Mouse (Mus musculus): ENCODE measurements around the gene Trmt2a. TPM values are rescaled to one million over a fixed set of nuclear protein-coding genes. Genes with fewer than 3 reads are reported as not detected.

The Trmt2a gene
- total RNA-seq (2021) = 10 to 100 TPM; 42.1 to 50.2 TPM
- long read RNA-seq, experiment 1, transcript Trmt2a-203 (12 exons, 2,367 nt) = major isoform, 11 of 33 reads
- long read RNA-seq, experiment 1, partial matches to known transcripts = 2 of 33 reads
- long read RNA-seq, experiment 1, other reads (novel, unspliced or antisense) = 18 of 33 reads
- long read RNA-seq, experiment 2, transcript Trmt2a-203 (12 exons, 2,367 nt) = major isoform, 19 of 43 reads
- long read RNA-seq, experiment 2, partial matches to known transcripts = 2 of 43 reads
- long read RNA-seq, experiment 2, other reads (novel, unspliced or antisense) = 18 of 43 reads

DNA sequence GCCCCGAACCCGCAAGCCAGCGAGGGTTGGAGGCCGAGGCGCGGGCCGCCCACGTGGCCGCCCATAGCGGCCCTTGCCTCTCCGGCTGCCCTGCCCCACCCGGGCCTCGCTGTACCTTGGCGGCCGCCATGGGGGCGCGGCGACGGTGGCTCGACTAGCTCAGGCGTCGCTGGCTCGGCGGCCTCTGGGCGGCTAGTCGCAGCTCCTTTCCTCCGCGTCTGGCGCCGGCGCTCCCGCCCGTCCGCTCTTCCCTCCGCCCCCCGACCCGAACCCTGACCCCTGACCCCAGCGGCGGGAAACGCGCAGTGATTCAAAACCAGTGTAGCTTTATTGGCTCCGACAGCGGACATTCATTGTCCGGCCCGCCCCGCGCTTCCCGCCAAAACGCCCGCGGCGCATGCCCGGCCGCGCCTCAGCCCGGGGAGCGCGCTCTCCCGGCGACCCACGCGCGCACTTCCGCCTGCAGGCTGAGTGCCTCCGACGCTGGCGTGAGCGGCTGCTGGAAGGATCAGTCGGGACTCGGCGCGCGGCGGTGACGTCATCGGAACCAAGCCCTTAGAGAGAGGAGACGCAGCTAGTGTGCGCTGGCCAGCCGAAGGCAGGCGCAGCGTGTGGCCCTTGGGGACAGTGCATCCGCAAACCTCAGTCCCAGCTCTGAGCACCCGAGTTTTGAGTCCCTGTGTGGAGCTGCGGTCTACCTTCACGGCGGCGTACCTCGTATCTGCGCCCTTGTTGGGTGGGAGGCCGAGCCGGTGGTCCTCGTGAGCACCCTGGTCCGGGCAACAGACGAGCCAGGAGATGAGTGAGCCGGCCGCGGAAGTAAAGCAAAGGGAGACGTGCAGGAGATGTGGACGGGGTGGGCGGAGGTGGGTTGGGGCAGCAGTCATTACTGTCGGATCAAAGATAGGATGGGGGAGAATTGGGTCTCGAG is at the start of gene Trmt2a, which contains the start of gene Ranbp1:
TSS of gene Trmt2a (plus strand) at position 247 of the 931 bp plus-strand sequence.
TSS of gene Ranbp1 (minus strand) at position 300 of the 931 bp plus-strand sequence.
- intact Hi-C loops (cut with DNase I) = no loop called here
- peak; percentile 98 to 99 for DNase-seq (ENCODE audit: low spot score in 2 of 2)

DNA sequence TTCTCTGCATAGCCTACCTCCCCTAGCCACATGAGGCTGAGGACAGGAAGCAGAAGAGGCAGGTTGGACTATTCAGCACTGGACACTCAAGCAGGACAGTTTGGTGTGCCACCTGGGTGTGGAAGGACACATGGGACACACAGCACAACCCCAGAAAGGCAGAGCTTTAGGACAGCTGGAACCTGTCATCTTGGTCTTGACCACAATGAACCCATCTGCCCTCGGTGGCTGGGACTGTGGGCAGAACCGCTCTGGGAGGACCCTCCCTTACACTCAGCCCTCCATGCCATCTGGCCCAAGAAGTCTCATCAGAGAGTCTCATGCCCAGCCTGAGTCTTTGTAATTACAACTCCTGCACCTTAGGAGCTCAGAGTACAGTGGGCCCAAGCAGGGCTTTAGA is 48.4 kb upstream of the Trmt2a start:
- no peak for DNase-seq (ENCODE audit: low spot score in 2 of 2)
- intact Hi-C loops (cut with DNase I) = no loop called here

DNA sequence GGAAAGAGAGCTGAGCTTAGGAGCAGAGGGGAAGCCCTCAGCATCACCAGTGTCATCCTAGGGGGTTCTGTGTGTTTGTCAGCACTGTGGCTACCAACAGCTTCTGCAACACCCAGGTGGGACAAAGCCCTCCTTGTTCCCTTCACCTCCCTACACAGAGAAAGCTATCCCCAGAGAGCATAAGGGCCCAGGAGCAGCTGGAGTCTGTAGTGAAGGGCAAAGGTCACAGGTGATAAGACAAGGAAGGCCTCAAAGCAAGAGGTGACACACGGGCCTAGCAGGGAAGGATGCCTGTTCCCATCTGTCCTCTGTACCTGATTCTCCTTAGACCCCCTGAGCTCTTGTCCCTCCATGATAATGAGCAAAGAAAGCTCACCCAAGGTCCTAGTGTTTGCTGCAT is 46.9 kb upstream of the Trmt2a start:
- intact Hi-C loops (cut with DNase I) = no loop called here
- no peak for DNase-seq (ENCODE audit: low spot score in 2 of 2)

DNA sequence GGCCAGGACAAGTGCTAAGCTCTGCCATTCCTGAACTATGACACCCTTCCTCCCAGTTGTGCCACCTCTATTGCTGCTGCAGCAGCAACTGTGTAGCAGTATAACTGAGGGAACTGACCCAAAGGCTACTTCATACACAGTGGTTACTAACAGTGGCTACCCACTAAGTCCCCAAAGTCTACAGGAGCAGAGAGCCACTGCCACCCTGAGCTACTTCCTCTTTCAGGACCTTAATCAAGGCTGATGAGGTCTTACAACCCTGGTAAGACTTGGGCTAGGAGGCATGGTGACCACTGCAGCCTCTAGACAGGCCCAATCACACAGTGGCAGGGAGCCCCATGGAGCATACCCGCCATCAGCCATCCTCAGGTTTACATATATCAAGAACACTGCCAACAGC is 46.4 kb upstream of the Trmt2a start:
- intact Hi-C loops (cut with DNase I) = no loop called here

DNA sequence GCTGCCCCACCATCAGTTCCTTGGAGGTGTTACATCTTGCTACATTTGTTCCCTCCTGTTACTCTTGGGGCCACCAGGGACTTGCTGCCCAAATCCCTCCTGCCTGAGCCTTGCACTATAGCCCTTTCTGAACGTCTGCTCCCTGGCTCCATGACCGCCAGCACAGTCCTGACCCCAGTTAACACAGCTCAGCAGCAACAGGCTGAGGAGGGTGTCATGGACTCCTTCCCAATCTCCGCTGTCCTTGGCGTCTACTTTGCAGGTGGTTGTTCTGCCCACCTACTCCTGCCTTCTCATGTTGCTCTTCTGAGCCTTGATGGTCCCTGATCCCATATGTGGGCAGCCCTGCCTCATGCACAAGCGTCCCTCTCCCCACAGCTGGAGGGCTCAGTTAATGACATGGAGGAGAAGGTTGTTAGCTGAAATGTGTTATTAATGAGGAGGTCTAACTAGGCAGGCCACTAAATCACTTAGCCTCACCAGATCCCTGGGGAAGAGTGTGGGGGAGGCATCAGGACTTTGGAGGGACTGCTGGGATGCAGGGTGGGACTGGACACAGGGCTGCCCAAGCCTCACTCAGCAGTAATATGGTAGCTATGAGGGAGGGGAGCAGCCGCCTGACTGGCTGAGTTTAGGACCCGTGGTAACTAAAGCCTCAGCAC is 44.9 kb upstream of the Trmt2a start:
- intact Hi-C loops (cut with DNase I) = no loop called here
- no peak for DNase-seq (ENCODE audit: low spot score in 2 of 2)

More for the DNA sequence above, 46.4 kb upstream of the Trmt2a start:
- DNase-seq (ENCODE audit: low spot score in 2 of 2) = no peak

DNA sequence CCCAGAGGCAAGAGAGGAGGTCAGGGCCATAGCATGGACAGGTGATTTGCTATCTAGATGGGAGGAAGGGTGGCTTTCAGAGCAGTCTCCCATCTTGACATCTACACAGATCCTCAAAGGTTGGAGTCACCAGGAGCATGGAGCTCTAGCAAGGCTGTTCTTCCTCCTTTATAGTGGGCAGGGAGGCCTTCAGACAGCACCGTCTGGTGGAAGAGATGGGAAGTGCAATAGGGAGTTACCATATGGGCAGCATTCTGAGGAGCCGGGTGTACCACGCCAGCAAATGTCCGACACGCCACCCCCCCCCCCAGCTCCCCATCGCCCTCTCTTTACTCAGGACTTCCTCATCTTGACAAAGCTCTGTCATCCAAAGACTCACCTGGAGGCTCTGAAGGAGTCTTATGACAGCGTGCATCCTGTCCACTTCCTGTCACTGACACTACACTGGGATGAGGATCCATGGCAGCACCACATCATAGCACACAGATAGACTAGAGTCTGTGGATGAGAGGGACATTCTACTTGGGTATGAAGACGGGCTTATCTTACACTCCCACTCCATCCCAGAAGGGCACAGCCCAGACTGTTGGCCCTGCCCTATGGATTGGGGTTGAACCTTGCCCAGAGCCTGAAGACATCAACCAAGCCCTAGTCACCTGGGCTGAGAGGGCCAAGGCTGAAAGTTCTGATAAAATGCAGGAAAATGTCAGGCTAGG is 37.6 kb upstream of the Trmt2a start:
- intact Hi-C loops (cut with DNase I) = loop anchor here (2.0 to 10.0 kb wide), 4 partner anchors 34 to 286 kb away; partner anchors contain the start of genes Dgcr6, Rtn4r and Slc25a1
- peak; percentile 83 to 87 for DNase-seq (ENCODE audit: low spot score in 2 of 2)

DNA sequence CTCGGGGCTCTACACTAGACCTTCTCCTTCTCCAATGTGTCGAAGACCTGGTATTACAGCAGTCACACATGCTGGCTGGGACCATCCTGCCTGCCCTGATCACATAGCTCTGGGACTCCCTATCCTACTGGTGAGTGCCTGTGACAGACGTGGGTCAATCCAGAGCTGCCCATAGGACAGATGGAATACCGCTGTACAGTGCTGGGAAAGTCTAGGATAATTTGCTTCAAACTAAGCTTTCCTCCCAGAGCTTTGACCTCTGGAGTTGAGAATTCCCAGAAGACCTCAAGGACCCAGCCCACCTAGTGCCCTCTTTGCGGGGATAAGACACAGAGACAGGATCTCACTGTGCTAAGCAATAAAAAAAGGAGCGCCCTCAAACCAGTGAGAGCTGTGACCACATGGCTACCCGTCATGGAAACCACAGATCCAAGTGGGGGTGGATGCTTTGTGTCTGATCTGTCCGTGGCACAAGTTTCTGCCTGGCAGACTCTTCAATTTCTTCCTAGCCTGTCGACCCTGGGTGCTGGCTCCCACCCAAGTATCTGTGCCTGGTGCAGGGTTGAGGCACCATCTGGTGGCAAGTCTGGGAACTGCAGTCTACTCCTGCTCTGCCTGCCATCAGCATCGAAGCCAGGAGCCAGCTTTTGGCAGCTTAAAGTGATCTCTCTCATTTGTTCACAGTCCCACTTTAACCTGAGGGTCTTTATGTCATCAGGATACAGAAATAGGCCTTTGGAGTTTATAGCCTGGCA is 36.9 kb upstream of the Trmt2a start:
- peak; percentile 96 to 97 for DNase-seq (ENCODE audit: low spot score in 2 of 2)
- intact Hi-C loops (cut with DNase I) = loop anchor here (1.0 to 10.0 kb wide), 5 partner anchors 34 to 287 kb away; partner anchors contain the start of genes Dgcr6, Rtn4r and Slc25a1

DNA sequence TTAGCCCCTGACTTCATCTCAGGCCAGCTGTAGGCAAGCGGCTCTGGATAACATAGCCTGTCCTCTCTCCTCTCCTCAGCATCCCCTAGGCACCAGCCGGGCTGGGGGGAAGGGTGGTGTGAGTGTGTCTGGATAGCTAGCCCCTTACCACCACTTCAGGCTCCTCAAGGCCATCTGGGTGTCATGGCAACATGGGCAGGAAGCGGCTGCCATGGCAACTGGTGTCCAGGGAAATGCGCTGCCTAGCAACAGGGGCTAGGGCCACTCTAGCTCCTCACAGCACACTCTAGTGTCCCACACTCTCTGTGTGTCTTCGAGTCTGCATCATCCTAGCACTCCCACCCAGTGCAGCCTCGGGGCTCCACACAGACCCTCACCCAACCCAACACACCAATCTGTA is 34.8 kb upstream of the Trmt2a start:
- DNase-seq (ENCODE audit: low spot score in 2 of 2) = peak; percentile 84 to 94
- intact Hi-C loops (cut with DNase I) = loop anchor here (5.0 to 10.0 kb wide), 2 partner anchors 36 to 289 kb away; partner anchors contain the start of gene Slc25a1

DNA sequence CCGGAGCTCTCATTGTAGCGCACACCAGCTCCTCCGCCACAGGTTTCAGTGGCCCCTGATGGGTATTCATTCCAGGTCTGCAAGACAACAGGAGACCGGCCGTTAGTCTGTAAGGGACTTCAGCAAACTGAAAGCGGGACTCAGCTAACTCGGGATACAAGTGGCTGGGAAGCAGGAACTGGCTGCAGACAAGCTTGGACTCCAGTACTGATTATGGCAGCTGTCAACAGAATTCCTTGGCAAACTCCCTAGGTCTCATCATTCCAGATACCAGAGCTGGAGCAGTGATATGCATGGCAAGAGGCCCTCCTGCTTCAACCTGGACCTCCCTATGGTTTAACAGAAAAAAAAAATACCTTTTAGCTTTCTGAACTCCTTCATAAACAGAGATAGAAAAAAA is 33.6 kb upstream of the Trmt2a start:
- intact Hi-C loops (cut with DNase I) = loop anchor here (5.0 to 10.0 kb wide), 2 partner anchors 38 to 290 kb away; partner anchors contain the start of gene Slc25a1
- DNase-seq (ENCODE audit: low spot score in 2 of 2) = no peak

DNA sequence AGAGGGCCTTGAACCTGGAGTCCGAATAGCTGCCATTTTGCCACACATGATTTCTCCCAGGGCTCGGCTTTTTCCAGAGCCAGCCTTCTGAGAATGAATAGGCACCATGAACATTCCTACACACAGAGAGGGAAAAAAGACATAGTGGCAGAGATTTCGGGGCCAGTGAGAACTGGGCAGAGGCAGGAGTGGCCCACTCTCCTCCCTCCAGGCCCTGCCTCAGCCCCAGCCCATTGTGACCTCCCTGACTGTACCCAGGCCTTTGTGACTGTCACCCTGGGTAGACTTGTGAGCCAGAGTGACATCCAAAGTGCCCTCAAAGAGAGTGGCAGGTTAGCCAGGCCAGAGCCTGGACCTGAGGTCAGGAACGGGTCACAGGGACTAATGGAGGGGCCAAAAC is 30.9 kb upstream of the Trmt2a start, which contains the start of gene Ccdc188:
TSS of gene Ccdc188 (plus strand) at position 301 of the 400 bp plus-strand sequence.
- no peak for DNase-seq (ENCODE audit: low spot score in 2 of 2)
- intact Hi-C loops (cut with DNase I) = loop anchor here (10.0 kb wide), 1 partner anchor 293 kb away; the partner anchor contains the start of gene Slc25a1

DNA sequence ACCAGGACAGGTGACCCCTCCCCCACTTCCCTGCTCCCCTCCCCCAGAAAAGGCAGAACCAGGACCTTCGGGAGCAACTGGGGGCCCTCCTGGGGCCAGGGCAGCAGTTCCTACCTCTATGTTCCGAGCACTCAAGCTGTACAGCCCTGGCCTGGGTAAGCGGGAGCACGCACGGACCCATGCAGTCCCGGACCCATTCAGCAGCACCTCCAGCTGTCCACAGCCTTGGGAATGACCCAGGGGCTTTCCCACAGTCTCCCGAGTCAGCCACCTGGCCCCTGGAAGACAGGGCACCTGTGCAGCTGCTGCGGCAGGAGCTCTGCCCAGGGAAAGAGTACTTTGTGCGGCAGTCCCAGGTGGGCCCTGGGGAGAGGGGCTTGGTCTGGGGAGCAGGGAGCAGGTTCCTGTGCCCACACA is 29.9 kb upstream of the Trmt2a start:
- no peak for DNase-seq (ENCODE audit: low spot score in 2 of 2)
- intact Hi-C loops (cut with DNase I) = loop anchor here (10.0 kb wide), 1 partner anchor 294 kb away; the partner anchor contains the start of gene Slc25a1

DNA sequence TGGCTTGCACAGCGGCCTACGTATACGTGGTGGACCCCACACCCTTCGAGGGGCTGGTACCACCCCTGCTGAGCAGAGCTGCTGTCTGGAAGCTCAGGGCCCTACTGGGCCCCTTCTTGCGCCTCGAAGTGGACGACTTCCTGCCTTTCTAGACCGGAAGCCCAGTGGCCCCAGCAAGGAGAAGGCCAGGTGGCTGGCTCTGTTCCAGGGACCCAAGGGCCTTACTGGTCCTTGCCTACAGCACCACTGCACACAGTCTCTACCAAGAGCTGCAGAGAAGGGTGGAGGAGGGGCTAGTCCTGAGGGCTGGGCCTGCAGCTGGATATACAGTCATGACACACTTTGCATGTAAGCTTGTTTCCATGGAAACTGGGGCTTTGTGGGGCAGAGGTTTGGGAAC is 28.5 kb upstream of the Trmt2a start:
- intact Hi-C loops (cut with DNase I) = no loop called here
- peak; percentile 53 to 77 for DNase-seq (ENCODE audit: low spot score in 2 of 2)

DNA sequence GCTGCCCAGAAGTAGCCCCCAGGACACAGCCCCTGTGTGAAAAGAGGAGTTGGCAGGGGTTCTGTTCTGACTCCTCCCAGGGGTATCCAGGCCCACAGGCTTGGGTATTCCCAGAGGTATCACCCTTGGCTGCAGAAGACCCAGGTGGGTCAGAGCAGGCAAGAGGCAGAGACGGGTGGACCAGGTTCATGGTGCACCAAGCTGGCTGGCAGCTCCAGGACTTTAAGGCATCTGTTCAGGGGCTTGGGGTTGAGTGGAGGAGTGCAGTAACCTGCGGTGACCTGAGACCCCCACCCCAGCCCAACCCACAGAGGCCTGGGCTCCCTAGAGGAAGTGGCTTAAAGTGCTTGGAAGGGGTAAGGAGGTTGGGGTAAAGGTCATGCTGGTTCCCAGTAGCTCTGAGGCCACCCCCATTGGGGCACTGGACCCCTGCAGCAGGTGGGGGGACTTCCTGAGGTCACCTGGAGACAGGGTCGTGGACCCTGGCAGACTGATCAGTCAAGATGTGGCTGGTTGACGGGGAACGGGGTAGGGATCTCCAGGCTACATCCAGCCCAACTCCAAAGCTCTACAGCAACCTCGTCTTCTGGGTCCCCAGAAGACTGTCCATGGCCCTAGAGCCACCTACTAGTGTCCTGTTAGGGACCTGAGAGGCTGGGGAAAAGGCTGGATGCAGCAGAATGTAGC is 27.5 kb upstream of the Trmt2a start:
- intact Hi-C loops (cut with DNase I) = no loop called here
- DNase-seq (ENCODE audit: low spot score in 2 of 2) = no peak

DNA sequence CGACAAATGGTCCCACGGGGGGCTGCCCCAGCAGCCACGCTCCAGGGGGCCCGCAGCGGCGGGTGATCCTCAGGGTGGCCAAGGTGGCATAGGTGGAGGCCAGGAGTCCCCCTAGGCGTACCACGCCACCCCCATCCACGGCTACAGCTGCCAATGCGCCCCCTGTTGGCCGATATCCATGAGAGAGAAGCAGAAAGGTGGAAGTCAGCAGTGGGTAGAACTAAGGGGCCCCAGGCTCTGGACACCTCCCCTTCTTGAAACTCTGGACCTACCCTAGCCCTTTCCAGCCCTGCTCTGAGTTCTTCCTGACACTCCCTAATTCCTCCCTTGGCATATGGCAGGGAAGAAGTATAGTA is 27.0 kb upstream of the Trmt2a start:
- intact Hi-C loops (cut with DNase I) = no loop called here
- DNase-seq (ENCODE audit: low spot score in 2 of 2) = no peak

DNA sequence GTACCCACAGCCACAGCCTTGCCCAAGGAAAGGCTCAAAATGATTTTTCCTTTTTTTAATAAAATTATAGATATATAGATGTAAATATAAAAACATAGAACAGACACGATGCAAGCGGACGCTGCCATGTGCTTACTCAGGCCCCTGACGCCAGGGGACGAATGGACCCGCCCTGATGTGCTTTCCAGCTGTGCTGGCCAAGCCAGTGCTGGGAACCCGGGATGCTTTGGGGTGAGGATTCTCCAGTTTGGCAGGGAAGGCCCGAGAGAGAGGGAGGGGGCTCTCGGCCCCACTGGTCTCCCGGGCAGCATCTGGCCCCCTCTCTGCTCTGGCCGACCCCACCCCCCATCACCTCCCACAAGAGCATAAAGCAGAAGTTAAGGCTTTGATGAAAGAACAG is 26.3 kb upstream of the Trmt2a start:
- no peak for DNase-seq (ENCODE audit: low spot score in 2 of 2)
- intact Hi-C loops (cut with DNase I) = no loop called here

DNA sequence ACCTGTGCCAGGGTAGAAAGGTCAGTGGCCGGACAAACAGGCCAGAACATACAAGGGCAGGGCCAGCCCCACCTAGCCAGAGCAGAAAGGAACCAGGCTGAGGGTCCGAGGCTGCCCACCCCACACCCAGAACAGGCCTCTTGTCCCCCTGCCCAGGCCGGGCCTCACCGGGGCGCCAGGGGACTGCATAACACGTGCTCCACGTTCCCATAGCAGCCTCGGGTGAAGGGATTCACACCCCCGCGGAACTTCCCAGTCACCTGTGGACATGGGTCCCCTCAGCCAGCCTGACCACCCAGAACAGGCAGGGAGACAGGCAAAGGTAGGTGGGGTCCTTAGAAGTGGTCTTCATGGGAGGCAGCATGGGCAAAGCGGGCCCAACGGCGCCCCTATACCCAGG is 21.3 kb upstream of the Trmt2a start:
- DNase-seq (ENCODE audit: low spot score in 2 of 2) = no peak
- intact Hi-C loops (cut with DNase I) = no loop called here

DNA sequence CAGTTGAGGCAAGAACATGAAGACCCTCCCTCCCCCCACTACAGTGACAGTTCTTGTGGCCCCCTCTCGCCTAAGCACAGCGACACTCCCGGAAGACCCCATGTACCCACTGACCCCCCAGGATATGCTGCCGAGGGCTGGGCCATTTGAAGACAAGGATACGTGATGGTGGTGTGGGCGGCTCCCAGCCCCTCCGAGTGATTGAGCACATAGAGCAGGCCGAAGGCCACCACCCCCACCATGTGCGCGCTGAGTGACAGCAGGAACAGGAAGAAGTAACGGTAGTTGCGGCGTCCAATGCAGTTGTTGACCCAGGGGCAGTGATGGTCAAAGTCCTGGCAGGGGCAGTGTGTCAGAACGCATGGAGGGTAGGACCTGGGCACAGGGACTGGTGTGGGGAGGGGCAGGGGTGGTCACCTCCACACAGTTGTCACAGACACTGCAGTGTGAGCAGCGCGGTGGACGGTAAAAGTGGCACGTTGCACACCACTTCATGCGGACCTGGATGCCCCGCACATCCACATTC is 20.5 kb upstream of the Trmt2a start:
- no peak for DNase-seq (ENCODE audit: low spot score in 2 of 2)
- intact Hi-C loops (cut with DNase I) = no loop called here
